Mouse (Mus musculus): ENCODE data around the gene Myof.
A peak's percentile ranks its signal among the peaks of the same experiment; 100 is the strongest.

Myof gene

GRCm38 (mm10) chr19:37937092-37937491 lies 106.3 kb downstream of the Myof start:
- DNase-seq = no peak

- DNase-seq = no peak
Measured at GRCm38 (mm10) chr19:37934640-37935039, 108.7 kb downstream of the Myof start.

GRCm38 (mm10) chr19:37932198-37932597 lies 111.2 kb downstream of the Myof start:
- DNase-seq = no peak

GRCm38 (mm10) chr19:37927911-37928310 lies 115.5 kb downstream of the Myof start:
- no peak for DNase-seq

GRCm38 (mm10) chr19:37925323-37925722 lies 118.1 kb downstream of the Myof start:
- no peak for DNase-seq

GRCm38 (mm10) chr19:37924266-37924665 lies 119.1 kb downstream of the Myof start:
- no peak for DNase-seq

- DNase-seq = no peak
Measured at GRCm38 (mm10) chr19:37921098-37921497, 122.3 kb downstream of the Myof start.

GRCm38 (mm10) chr19:37918515-37918932 lies 124.9 kb downstream of the Myof start:
- DNase-seq = no peak

- no peak for DNase-seq
Measured at GRCm38 (mm10) chr19:37914261-37914660, 129.1 kb downstream of the Myof start.

- DNase-seq = no peak
Measured at GRCm38 (mm10) chr19:37912501-37912900, 130.9 kb downstream of the Myof start.

GRCm38 (mm10) chr19:37909830-37910261 lies 133.5 kb downstream of the Myof start:
- DNase-seq = no peak

- no peak for DNase-seq
Measured at GRCm38 (mm10) chr19:37907451-37908320, 135.7 kb downstream of the Myof start.

- no peak for DNase-seq
Measured at GRCm38 (mm10) chr19:37906916-37907315, 136.5 kb downstream of the Myof start.

GRCm38 (mm10) chr19:37896081-37896480 lies 147.3 kb downstream of the Myof start:
- DNase-seq = no peak

- no peak for DNase-seq
Measured at GRCm38 (mm10) chr19:37891006-37891405, 152.4 kb downstream of the Myof start.

- peak; percentile 59 for DNase-seq
Measured at GRCm38 (mm10) chr19:37886355-37887120, 156.8 kb downstream of the Myof start.

GRCm38 (mm10) chr19:37881431-37882081 lies 161.8 kb downstream of the Myof start:
- no peak for DNase-seq

- no peak for DNase-seq
Measured at GRCm38 (mm10) chr19:37877511-37878167, 165.7 kb downstream of the Myof start.

GRCm38 (mm10) chr19:37876605-37877245 lies 166.7 kb downstream of the Myof start:
- no peak for DNase-seq

- no peak for DNase-seq
Measured at GRCm38 (mm10) chr19:37873499-37873898, 169.9 kb downstream of the Myof start.

- DNase-seq = no peak
Measured at GRCm38 (mm10) chr19:37867592-37867991, 175.8 kb downstream of the Myof start.

GRCm38 (mm10) chr19:37866994-37867393 lies 176.4 kb downstream of the Myof start:
- DNase-seq = no peak

Measured in right cerebral cortex, postnatal 4 days (tissue).